Mouse (Mus musculus): Measurements from ENCODE around the gene Plekhg6.

The Plekhg6 gene

GRCm38 (mm10) chr6:125328243-125328642 lies 52.4 kb downstream of the Plekhg6 start:
- DNase-seq (ENCODE audit: low spot score in 2 of 2) = no peak

- DNase-seq (ENCODE audit: low spot score in 2 of 2) = no peak
These were observed 55.3 kb downstream of the Plekhg6 start for GRCm38 (mm10) chr6:125325337-125325736.

GRCm38 (mm10) chr6:125323547-125323946 lies 57.0 kb downstream of the Plekhg6 start:
- no peak for DNase-seq (ENCODE audit: low spot score in 2 of 2)

GRCm38 (mm10) chr6:125322794-125323193 lies 57.8 kb downstream of the Plekhg6 start:
- DNase-seq (ENCODE audit: low spot score in 2 of 2) = no peak

- DNase-seq (ENCODE audit: low spot score in 2 of 2) = no peak
These were observed 59.3 kb downstream of the Plekhg6 start for GRCm38 (mm10) chr6:125321114-125321855.

- DNase-seq (ENCODE audit: low spot score in 2 of 2) = no peak
These were observed 60.3 kb downstream of the Plekhg6 start, which contains the start of gene Scnn1a for GRCm38 (mm10) chr6:125320323-125320722. TSS of gene Scnn1a (plus strand) at chr6:125320659.

- no peak for DNase-seq (ENCODE audit: low spot score in 2 of 2)
These were observed 60.7 kb downstream of the Plekhg6 start for GRCm38 (mm10) chr6:125319919-125320296.

GRCm38 (mm10) chr6:125318981-125319918 lies 61.3 kb downstream of the Plekhg6 start:
- DNase-seq (ENCODE audit: low spot score in 2 of 2) = no peak

GRCm38 (mm10) chr6:125317077-125317476 lies 63.5 kb downstream of the Plekhg6 start:
- no peak for DNase-seq (ENCODE audit: low spot score in 2 of 2)

GRCm38 (mm10) chr6:125314746-125315145 lies 65.8 kb downstream of the Plekhg6 start:
- no peak for DNase-seq (ENCODE audit: low spot score in 2 of 2)

GRCm38 (mm10) chr6:125314231-125314563 lies 66.4 kb downstream of the Plekhg6 start:
- no peak for DNase-seq (ENCODE audit: low spot score in 2 of 2)

- peak in 1 of 2 experiments; percentile 17 for DNase-seq (ENCODE audit: low spot score in 2 of 2)
These were observed 66.9 kb downstream of the Plekhg6 start, which contains the start of gene Ltbr for GRCm38 (mm10) chr6:125313546-125314230. TSS of gene Ltbr (minus strand) at chr6:125313885.

All from frontal cortex, postnatal 36 days (tissue).